Mouse (Mus musculus) mesoderm, embryonic 11.5 days (tissue): ENCODE data around the gene Dnajc13.

ENCODE experiments used
- DNase-seq: peaks from one replicate; pipeline ENCODE4 v3.0.0-alpha.2; 2012; ENCODE audit warnings: low read depth, low spot score

Gene Dnajc13

DNA sequence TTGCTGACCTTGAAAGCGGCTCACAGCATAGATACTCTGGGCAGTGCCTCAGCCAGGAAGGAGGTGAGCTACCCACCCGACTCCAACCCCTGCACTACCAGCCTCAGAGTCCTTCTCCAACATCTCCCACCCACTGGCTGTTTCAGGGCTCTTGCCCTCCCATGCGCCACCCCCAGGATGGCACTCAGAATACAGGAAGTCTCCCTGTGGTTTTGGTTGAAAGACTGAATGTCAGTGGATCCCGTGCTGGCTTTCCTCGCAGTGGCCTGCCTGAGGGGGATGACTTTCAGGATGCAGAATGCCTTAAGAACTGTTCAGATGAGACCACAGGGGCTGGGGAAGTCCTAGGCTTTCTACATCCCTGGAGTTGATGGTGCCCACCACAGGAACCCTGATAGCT lies 139.6 kb downstream of the Dnajc13 start:
- no peak for DNase-seq

DNA sequence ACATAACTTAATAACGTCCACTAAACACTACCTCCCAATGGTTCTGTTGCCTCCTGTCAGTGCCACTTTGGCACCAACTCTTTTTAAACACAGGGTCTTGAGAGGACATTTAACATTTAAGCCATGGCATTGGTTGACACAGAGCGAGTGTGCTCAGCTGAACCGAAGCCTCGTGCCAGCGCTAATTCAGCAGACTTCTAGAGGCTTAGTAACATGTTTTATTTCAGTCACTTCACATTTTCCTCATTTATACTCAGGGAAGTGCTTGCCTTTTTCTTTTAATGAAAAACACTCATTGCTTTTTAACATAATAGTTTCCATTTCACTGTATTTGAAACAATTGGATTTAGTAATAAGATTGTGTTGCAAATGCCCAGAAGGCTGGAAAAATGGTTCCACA lies 153.6 kb downstream of the Dnajc13 start:
- no peak for DNase-seq

DNA sequence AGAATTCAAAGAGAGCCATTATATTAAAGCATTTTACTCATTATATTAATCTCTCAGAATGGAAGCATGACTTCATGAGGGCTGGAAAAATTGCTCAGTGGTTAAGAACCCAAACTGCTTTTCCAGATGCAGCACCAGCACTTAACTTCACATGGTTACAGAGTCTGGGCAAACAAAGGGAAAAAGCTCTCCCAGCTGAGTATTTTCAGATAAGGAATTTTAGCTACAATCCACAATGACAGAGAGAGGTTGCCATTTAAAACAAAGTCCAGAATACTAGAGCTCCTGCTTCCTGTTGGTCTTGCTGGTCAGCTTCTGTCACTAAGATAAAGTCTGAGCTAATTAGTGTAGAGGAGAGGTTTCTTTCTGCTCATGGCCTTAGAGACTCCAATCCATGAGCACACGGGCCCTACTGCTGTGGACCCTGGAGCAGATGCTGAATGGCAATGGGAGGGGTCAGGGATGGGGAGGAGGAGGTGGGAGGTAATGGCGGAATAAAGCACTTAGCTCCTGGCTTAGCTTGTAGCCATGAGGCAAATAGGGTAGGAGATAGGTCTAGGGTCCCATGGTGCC lies 154.1 kb downstream of the Dnajc13 start:
- DNase-seq: no peak

DNA sequence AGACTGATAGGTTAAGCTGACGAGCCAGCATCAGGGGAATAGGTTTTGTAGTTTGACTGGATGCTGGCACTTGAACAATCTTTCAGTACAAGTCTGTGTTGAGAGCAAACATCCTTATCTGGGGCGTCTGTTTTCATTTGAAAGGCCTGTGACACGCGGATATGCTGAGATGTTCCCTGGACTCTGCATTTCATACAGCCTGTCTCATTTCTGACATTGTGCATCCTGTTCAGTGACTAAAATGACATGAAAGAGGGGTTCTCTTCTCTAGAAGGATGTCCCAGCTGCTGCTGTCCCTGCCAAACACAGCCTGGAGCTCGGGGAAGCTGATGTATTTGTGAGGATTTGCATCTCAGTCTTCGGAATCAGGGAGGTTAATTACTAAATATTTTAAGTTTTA lies 155.2 kb downstream of the Dnajc13 start:
- DNase-seq: no peak

DNA sequence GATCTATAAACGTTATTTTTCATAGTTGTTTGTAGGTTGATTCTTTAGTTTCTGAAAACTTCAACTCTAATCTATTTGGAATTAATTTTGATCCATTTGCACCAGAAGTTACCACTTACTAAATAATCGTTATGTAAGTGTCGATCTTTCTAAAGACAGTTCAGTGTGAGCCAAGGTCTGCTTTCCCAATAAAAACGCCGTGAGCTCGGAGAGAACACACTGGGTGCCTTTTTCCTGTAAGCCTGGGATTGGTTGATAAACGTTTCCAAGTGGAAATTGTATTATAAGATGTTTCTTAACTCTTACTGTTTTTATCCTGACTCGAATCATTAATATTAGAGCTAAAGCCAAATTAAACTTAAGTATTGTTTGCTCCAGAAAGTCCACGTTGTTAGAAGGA lies 155.8 kb downstream of the Dnajc13 start:
- DNase-seq: no peak

DNA sequence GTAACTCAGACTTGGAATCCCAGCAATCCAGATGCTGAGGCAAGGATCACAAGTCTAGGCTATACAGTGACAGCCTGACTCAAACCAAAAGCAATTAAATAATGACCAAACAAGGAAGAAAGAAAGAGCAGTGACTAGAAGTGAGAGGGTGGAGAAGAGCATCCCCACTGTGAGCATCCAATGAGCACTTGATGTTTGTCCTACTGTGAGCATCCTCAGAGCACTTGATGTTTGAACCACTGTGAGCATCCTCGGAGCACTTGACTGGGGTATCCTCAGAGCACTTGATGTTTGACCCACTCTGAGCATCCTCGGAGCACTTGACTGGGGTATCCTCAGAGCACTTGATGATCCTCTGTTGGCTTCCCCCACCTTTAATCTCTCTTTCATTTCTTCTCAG lies 157.7 kb downstream of the Dnajc13 start:
- DNase-seq: no peak

DNA sequence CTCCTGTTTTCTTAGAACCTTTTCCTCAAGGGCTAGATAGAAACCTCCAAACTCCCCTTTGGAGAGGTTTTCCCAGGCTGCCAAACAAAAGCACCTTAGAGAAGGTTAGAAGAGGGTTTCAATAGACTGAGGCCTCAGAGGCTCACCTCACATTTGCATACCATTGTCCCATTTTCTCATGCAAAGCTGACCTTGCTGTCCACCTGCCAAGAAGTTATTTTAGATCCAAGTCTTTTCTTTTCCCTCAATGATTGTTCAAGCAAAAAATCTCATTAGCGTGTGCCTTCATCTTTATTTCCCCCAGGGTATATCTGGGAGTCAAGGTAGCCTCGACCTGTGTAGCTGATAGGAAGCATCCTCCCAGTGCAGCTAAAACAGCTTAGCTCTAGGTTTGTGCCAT lies 159.8 kb downstream of the Dnajc13 start:
- DNase-seq: no peak

DNA sequence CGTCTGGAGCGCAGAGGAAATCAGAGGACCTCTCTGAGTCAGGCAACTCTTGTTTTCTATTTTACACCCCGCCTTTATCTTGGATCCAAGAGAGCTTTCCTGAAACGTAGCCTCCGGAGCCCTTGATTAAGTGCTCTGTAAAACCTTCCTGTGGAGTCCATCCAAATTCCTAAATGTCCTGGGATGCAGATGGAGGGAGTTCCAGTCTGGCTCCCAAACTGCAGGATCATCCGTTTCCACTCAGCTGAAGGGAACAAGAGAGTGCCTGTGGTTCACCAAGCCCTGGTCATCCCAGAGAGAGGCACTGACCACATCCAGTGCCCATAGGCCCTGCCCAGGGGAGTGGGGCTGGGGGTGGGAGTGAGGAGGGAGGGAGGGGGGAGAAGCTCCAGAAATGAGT lies 160.4 kb downstream of the Dnajc13 start:
- no peak for DNase-seq

DNA sequence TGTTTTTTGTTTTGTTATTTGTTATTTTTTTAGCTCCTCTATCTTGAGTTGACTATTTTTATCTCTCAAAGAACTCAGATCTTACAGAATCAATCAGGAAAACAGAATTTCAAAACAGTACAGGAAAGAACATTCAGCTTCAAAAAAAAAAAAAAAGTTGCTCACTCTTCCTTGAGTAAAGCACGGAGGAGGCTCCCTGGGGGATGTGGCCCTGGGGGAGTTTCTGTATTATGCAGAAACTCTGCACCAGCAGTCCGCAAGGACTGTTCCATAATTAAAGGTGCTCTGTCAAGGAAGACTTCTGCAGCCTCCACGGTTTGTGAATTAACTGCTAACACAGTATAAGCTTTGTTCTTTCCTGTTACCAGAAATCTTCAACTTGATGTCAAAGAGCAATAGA lies 161.3 kb downstream of the Dnajc13 start:
- no peak for DNase-seq
